Mouse (Mus musculus) MEL (cell line): Measurements from ENCODE around the gene Foxf1. TPM values are rescaled to one million over a fixed set of nuclear protein-coding genes. Genes with fewer than 3 reads are reported as not detected.
A peak's percentile ranks its signal among the peaks of the same experiment; 100 is the strongest.

ENCODE experiments used
- DNase-seq: peaks from one replicate; pipeline ENCODE4 v3.0.0; 2011; ENCODE audit warnings: low read depth, low spot score
- H3K27ac ChIP-seq: 2 replicates; pipeline ENCODE4 v1.5.1; 2012; ENCODE audit warnings: low read depth, mild to moderate bottlenecking, control low read depth, low read length, moderate library complexity; ENCODE audit not compliant: control insufficient read depth
- H3K27me3 ChIP-seq, 2 experiments: fragments of 150-350 bp in 1 of 2; sonication (generic) in 1 of 2; 2 replicates each; pipeline ENCODE4 v1.6.1; 2012; ENCODE audit warnings: low read length in 2 of 2, mild to moderate bottlenecking in 2 of 2, improper control_type of control experiment in 1 of 2, moderate library complexity in 1 of 2; ENCODE audit not compliant: insufficient read depth in 2 of 2, control insufficient read depth in 1 of 2
- H3K36me3 ChIP-seq, 2 experiments: 2 replicates each; pipeline ENCODE4 v1.6.1; 2012 to 2014; ENCODE audit warnings: low read length in 2 of 2, improper control_type of control experiment in 1 of 2, inconsistent platforms in 1 of 2, mild to moderate bottlenecking in 1 of 2; ENCODE audit not compliant: insufficient read depth in 2 of 2, control insufficient read depth in 1 of 2
- H3K4me1 ChIP-seq, 2 experiments: fragments of 150-350 bp in 1 of 2; sonication (generic) in 1 of 2; 2 replicates each; pipeline ENCODE4 v1.6.1; 2012; ENCODE audit warnings: low read length in 2 of 2, improper control_type of control experiment in 1 of 2, mild to moderate bottlenecking in 1 of 2; ENCODE audit not compliant: insufficient read depth in 2 of 2, control insufficient read depth in 1 of 2
- H3K4me3 ChIP-seq, 2 experiments: fragments of 150-350 bp in 1 of 2; sonication (generic) in 1 of 2; 2 replicates each; pipeline ENCODE4 v1.5.1; 2012; ENCODE audit warnings: low read depth in 2 of 2, low read length in 2 of 2, mild to moderate bottlenecking in 2 of 2, moderate library complexity in 2 of 2, control low read depth in 1 of 2, improper control_type of control experiment in 1 of 2; ENCODE audit not compliant: control insufficient read depth in 1 of 2, insufficient read depth in 1 of 2
- H3K79me2 ChIP-seq: 2 replicates; pipeline ENCODE4 v1.6.1; 2012; ENCODE audit warnings: mild to moderate bottlenecking, low read length, moderate library complexity; ENCODE audit not compliant: control insufficient read depth, poor library complexity, insufficient read depth
- H3K9ac ChIP-seq: 2 replicates; pipeline ENCODE4 v1.6.1; 2012; ENCODE audit warnings: low read depth, mild to moderate bottlenecking, control low read depth, low read length, moderate library complexity; ENCODE audit not compliant: control insufficient read depth, poor library complexity, severe bottlenecking
- H3K9me3 ChIP-seq: fragments of 150-350 bp; sonication (generic); replicated peaks from 2 replicates; pipeline ENCODE4 v1.6.1; 2012; ENCODE audit warnings: mild to moderate bottlenecking, low read length, improper control_type of control experiment, moderate library complexity; ENCODE audit not compliant: insufficient read depth
- CTCF ChIP-seq, 3 experiments: IDR thresholded peaks in 2 of 3; conservative IDR thresholded peaks in 1 of 3; 2 replicates each; pipeline ENCODE4 v1.5.1; 2011 to 2012; ENCODE audit warnings: low read length in 3 of 3, low read depth in 2 of 3, mild to moderate bottlenecking in 2 of 3, improper control_type of control experiment in 1 of 3, inconsistent platforms in 1 of 3, mixed read lengths in 1 of 3, moderate library complexity in 1 of 3; ENCODE audit not compliant: control insufficient read depth in 1 of 3, insufficient read depth in 1 of 3, poor library complexity in 1 of 3, severe bottlenecking in 1 of 3
- ETS1 ChIP-seq: IDR thresholded peaks from 2 replicates; pipeline ENCODE4 v1.6.1; 2012; ENCODE audit warnings: low read depth, mild to moderate bottlenecking, inconsistent platforms, low read length, improper control_type of control experiment, moderate library complexity
- GABPA ChIP-seq: IDR thresholded peaks from 2 replicates; pipeline ENCODE4 v1.6.1; 2012; ENCODE audit warnings: low read depth, mild to moderate bottlenecking, inconsistent platforms, low read length, improper control_type of control experiment, moderate library complexity
- NELFE ChIP-seq: IDR thresholded peaks from 2 replicates; pipeline ENCODE4 v1.6.1; 2011; ENCODE audit warnings: low read depth, low read length, improper control_type of control experiment
- POLR2AphosphoS5 ChIP-seq: IDR thresholded peaks from 2 replicates; pipeline ENCODE4 v1.6.1; 2012; ENCODE audit warnings: low read depth, borderline replicate concordance, mild to moderate bottlenecking, inconsistent platforms, low read length, moderate library complexity, mixed read lengths
- RCOR1 ChIP-seq: IDR thresholded peaks from 2 replicates; pipeline ENCODE4 v1.6.1; 2012; ENCODE audit warnings: low read depth, mild to moderate bottlenecking, inconsistent platforms, low read length, improper control_type of control experiment
- TAL1 ChIP-seq: IDR thresholded peaks from 2 replicates; pipeline ENCODE4 v1.6.1; 2012; ENCODE audit warnings: mild to moderate bottlenecking, inconsistent platforms, low read length, moderate library complexity, mixed read lengths
- TCF12 ChIP-seq: IDR thresholded peaks from 2 replicates; pipeline ENCODE4 v1.6.1; 2014; ENCODE audit warnings: low read depth, mild to moderate bottlenecking, inconsistent platforms, low read length, improper control_type of control experiment, moderate library complexity
- ZKSCAN1 ChIP-seq: IDR thresholded peaks from 2 replicates; pipeline ENCODE4 v1.6.1; 2012; ENCODE audit warnings: low read depth, mild to moderate bottlenecking, inconsistent platforms, low read length, improper control_type of control experiment, moderate library complexity
- ZMIZ1 ChIP-seq: IDR thresholded peaks from 2 replicates; pipeline ENCODE4 v1.6.1; 2012; ENCODE audit warnings: low read depth, mild to moderate bottlenecking, inconsistent platforms, low read length, improper control_type of control experiment, moderate library complexity
- polyA plus RNA-seq, 2 experiments: library from polyadenylated mRNA; stranded (reverse) in 1 of 2; unstranded in 1 of 2; fragments of >175 nt in 1 of 2; fragments of >200 nt in 1 of 2; gene quantifications; 2 replicates each; pipeline versions ENCODE4 v1.2.1 to v1.2.4; 2012; ENCODE audit warnings: low replicate concordance in 2 of 2, low read depth in 1 of 2; ENCODE audit not compliant: insufficient read length in 2 of 2, insufficient read depth in 1 of 2, missing spikeins in 1 of 2
- total RNA-seq: library from RNA; depleted of rRNA; stranded (reverse); fragments of 300-350 nt; gene quantifications from 2 replicates; pipeline ENCODE4 v1.2.3, GENCODE M21; 2012; rRNA removed

Foxf1 gene
- total and polyA plus RNA-seq, 3 experiments = not detected

DNA sequence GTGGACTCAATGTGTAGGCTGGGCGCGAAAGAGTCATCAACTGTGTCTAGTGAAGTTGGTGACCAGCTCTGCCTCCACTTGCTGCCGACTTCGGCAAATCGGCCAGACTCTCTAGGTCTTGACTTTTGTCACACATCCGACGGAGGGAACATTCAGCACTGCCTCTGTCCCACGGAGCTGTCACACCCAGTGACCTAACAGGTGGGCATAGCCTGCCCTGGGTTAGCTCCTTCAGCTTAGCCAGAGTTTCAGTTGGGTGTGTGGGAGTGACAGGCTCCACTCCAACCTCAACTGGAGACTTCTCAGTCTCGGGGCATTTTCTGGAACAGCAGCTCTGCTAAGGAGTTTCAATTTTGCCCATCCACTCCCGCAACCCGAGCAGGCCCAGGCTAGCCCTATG, 50.3 kb downstream of the Foxf1 start:
- no peak overlapping the region for H3K9ac ChIP-seq
- no peak overlapping the region for H3K4me3 ChIP-seq
- TF ChIP-seq TCF12 = no peak
- TF ChIP-seq ETS1 = no peak
- no peak for TF ChIP-seq NELFE
- no peak for TF ChIP-seq CTCF (IDR thresholded peaks at IDR 0.05 in 2 of 3, conservative IDR thresholded peaks at IDR 0.05 in 1 of 3; ENCODE audit: control insufficient read depth in 1 of 3, insufficient read depth in 1 of 3, low read depth in 2 of 3, low read length in 3 of 3, poor library complexity in 1 of 3, severe bottlenecking in 1 of 3)
- TF ChIP-seq ZMIZ1 = no peak
- no peak for TF ChIP-seq POLR2AphosphoS5
- TF ChIP-seq ZKSCAN1 = no peak
- TF ChIP-seq RCOR1 = no peak
- no peak for TF ChIP-seq GABPA
- no peak for TF ChIP-seq TAL1
- no peaks in the 10 kb centered on the region for H3K9me3 ChIP-seq
- no peak overlapping the region for H3K27ac ChIP-seq
- no peaks in the 10 kb centered on the region for H3K36me3 ChIP-seq
- DNase-seq = no peak
- H3K27me3 ChIP-seq = no peaks in the 10 kb centered on the region
- H3K79me2 ChIP-seq = no peaks in the 10 kb centered on the region
- no peaks in the 10 kb centered on the region for H3K4me1 ChIP-seq

DNA sequence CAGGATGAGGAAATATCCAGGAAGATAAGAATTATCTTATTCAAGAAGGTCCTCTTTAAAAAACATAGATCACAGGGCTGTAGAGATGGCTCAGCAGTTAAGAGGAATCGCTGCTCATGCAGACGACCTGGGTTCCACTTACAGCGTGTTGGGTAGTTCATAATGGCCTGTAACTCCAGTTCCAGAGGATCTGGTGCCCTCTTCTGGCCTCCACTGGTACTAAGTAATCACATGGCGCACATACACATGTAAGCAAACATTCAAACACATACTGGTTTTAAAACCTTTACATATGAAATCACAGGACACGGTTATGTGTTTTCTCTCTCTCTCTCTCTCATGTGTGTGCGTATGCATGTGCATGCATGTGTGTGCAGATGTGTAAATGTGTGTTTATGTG, 52.7 kb downstream of the Foxf1 start:
- peak; percentile 30 for DNase-seq
- Histone ChIP-seq H3K4me3 (no peak overlapping the region), H3K79me2 (no peaks in the 10 kb centered on the region)

More for the DNA sequence above, 52.7 kb downstream of the Foxf1 start:
- H3K27ac ChIP-seq = no peak overlapping the region
- no peak overlapping the region for H3K9ac ChIP-seq
- no peaks in the 10 kb centered on the region for H3K36me3 ChIP-seq
- no peaks in the 10 kb centered on the region for H3K27me3 ChIP-seq
- no peak for TF ChIP-seq POLR2AphosphoS5
- TF ChIP-seq CTCF (IDR thresholded peaks at IDR 0.05 in 2 of 3, conservative IDR thresholded peaks at IDR 0.05 in 1 of 3; ENCODE audit: control insufficient read depth in 1 of 3, insufficient read depth in 1 of 3, low read depth in 2 of 3, low read length in 3 of 3, poor library complexity in 1 of 3, severe bottlenecking in 1 of 3) = peak; percentile 7 to 24 (median 13); a peak in 1 of 6 replicates
- no peak for TF ChIP-seq TAL1
- no peaks in the 10 kb centered on the region for H3K9me3 ChIP-seq
- no peaks in the 10 kb centered on the region for H3K4me1 ChIP-seq

Other genes starting within 250 kb of the Foxf1 start
- 46.1 and 49.8 TPM in 2 replicates for gene Mthfsd, start 24.0 kb downstream of the Foxf1 start, total RNA-seq
- gene Mthfsd, start 24.0 kb downstream of the Foxf1 start, polyA plus RNA-seq = 10 to 100 TPM in 1 of 2 experiments, not detected in 1; 62.6 TPM
- gene Foxc2, start 31.8 kb downstream of the Foxf1 start, total RNA-seq = 15.4 and 19.2 TPM in 2 replicates
- 10 to 100 TPM in 1 of 2 experiments, not detected in 1; 13.6 TPM for gene Foxc2, start 31.8 kb downstream of the Foxf1 start, polyA plus RNA-seq
- gene Foxl1, start 43.6 kb downstream of the Foxf1 start, total RNA-seq = 0.12 and 0.13 TPM in 2 replicates
- gene Foxl1, start 43.6 kb downstream of the Foxf1 start, polyA plus RNA-seq = under 1 TPM in 1 of 2 experiments, not detected in 1; 0.07 TPM